Mouse (Mus musculus) layer of hippocampus, adult 11-12 months (tissue): Measurements from ENCODE around the gene Zfand3.

ENCODE experiments used
- DNase-seq: peaks from one replicate; pipeline ENCODE4 v3.0.0; 2022; ENCODE audit warnings: low spot score

Zfand3 gene

GRCm38 (mm10) chr17:30110678-30111077 is 106.1 kb downstream of the Zfand3 start:
- DNase-seq, result no peak

- DNase-seq, result no peak
Observed at GRCm38 (mm10) chr17:30111556-30111955, 107.0 kb downstream of the Zfand3 start.

- DNase-seq, result no peak
Observed at GRCm38 (mm10) chr17:30112080-30112479, 107.5 kb downstream of the Zfand3 start.

- DNase-seq, result no peak
Observed at GRCm38 (mm10) chr17:30112555-30113305, 108.2 kb downstream of the Zfand3 start.

- DNase-seq, result peak; percentile 32
Observed at GRCm38 (mm10) chr17:30114761-30115160, 110.2 kb downstream of the Zfand3 start.

- DNase-seq, result peak; percentile 26
Observed at GRCm38 (mm10) chr17:30116226-30116625, 111.7 kb downstream of the Zfand3 start.

- no peak for DNase-seq
Observed at GRCm38 (mm10) chr17:30118036-30118435, 113.5 kb downstream of the Zfand3 start.

- DNase-seq, result no peak
Observed at GRCm38 (mm10) chr17:30122278-30122677, 117.7 kb downstream of the Zfand3 start.

GRCm38 (mm10) chr17:30128456-30128855 is 123.9 kb downstream of the Zfand3 start:
- DNase-seq, result no peak

- DNase-seq, result no peak
Observed at GRCm38 (mm10) chr17:30129220-30129619, 124.7 kb downstream of the Zfand3 start.

GRCm38 (mm10) chr17:30130326-30130725 is 125.8 kb downstream of the Zfand3 start:
- DNase-seq, result no peak

GRCm38 (mm10) chr17:30133641-30134040 is 129.1 kb downstream of the Zfand3 start:
- DNase-seq, result no peak

- DNase-seq, result no peak
Observed at GRCm38 (mm10) chr17:30134955-30135735, 130.6 kb downstream of the Zfand3 start.

GRCm38 (mm10) chr17:30135890-30136289 is 131.4 kb downstream of the Zfand3 start:
- no peak for DNase-seq

- no peak for DNase-seq
Observed at GRCm38 (mm10) chr17:30136684-30137083, 132.2 kb downstream of the Zfand3 start.

- DNase-seq, result no peak
Observed at GRCm38 (mm10) chr17:30137115-30137514, 132.6 kb downstream of the Zfand3 start.

GRCm38 (mm10) chr17:30144114-30144513 is 139.6 kb downstream of the Zfand3 start:
- no peak for DNase-seq

GRCm38 (mm10) chr17:30145596-30146149 is 141.1 kb downstream of the Zfand3 start:
- DNase-seq, result no peak

- DNase-seq, result no peak
Observed at GRCm38 (mm10) chr17:30146555-30146954, 142.0 kb downstream of the Zfand3 start.

GRCm38 (mm10) chr17:30147897-30148296 is 143.4 kb downstream of the Zfand3 start:
- DNase-seq, result no peak

- DNase-seq, result no peak
Observed at GRCm38 (mm10) chr17:30148320-30148719, 143.8 kb downstream of the Zfand3 start.

GRCm38 (mm10) chr17:30149911-30150310 is 145.4 kb downstream of the Zfand3 start:
- no peak for DNase-seq

GRCm38 (mm10) chr17:30154144-30154543 is 149.6 kb downstream of the Zfand3 start:
- no peak for DNase-seq
